In the genomic region with DNA sequence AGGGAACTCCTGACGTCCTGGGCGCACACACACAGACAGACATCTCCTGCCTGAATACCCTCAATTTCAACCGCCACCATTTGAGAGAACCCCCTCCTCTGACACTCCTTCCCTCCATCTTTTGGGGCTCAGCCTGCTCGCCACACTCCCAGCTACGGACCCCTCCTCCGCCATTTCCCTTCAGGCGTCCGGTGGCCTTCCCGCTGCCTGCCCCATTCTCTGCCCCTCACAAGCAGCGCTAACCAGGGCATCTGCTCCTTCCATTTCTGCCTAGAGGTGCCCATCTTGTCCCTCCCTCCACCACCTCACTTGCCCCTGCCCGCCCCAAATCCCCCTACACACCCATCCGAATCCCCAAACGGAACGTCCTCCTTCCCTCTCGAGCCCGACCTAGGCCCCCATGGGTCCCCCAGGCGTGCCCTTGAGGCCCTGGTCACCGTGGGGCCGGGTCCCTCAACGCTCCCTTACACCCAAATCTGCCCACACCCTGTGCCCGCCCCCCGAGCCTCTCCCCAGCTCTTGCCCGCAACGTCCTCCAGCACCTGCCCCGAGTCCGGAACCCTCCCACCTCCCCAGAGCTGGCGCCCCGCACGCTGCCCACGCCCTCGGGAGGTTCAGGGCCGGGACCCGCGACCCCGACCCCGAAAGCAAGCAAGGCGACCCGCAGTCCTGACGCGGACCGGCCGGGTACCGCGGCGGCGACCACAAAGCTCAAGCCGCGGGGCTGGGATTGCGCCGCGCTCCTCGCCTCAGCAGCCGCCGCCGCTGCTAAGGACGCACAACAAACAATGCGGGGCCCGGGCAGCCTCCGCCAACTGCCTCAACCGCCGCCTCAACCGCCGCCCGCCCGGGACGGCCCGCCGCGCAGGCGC, we compare ENCODE assay signal across 8 mouse cellular contexts. TPM values are rescaled to one million over a fixed set of nuclear protein-coding genes. Genes with fewer than 3 reads are reported as not detected.
DNase-seq lines count a peak whose midpoint lies in the region; ATAC-seq and TF ChIP-seq lines count a peak whose summit lies in the region.

No protein-coding gene starts in this region.

- peak; percentile 57 for ATAC-seq in hindbrain, embryonic 15.5 days (ENCODE audit: low FRiP score, low read depth)
- peak; percentile 33; the same call in 1 of the 2 replicates for ATAC-seq in midbrain, postnatal 0 days (ENCODE audit: low FRiP score)

- no peak for TF ChIP-seq POLR2A in liver, adult 2 months (IDR thresholded peaks at IDR 0.05; ENCODE audit: extremely low read depth, insufficient read depth, low read length)

- H3K9ac ChIP-seq in hindbrain, embryonic 15.5 days = peak overlapping the region; percentile 98
- H3K9ac ChIP-seq in liver, adult 2 months (ENCODE audit: low read depth, low read length) = peak overlapping the region; percentile 91
- peak overlapping the region; percentile 98 for H3K9ac ChIP-seq in midbrain, postnatal 0 days (replicated peaks; ENCODE audit: low read length, poor library complexity, severe bottlenecking)

- peak; percentile 17 to 38 for DNase-seq in lung, adult 18-20 months
- no peak for DNase-seq in lung, postnatal 25 days (ENCODE audit: low spot score)
- peak; percentile 71 for DNase-seq in cerebellum, adult 8-10 months
- peak; percentile 17 for DNase-seq in forelimb bud, embryonic 11.5 days (ENCODE audit: low read depth, low spot score)
- no peak for DNase-seq in liver, adult 2 months (ENCODE audit: extremely low read depth, low read depth, low spot score)
- peak; percentile 30 for DNase-seq in midbrain, postnatal 0 days (ENCODE audit: low spot score)
- peak; percentile 81 for DNase-seq in testis, postnatal 14 days (ENCODE audit: low spot score)

- H3K36me3 ChIP-seq in hindbrain, embryonic 15.5 days = no peaks in the 10 kb centered on the region
- H3K36me3 ChIP-seq in liver, adult 2 months (ENCODE audit: control insufficient read depth, insufficient read depth, low read length) = no peaks in the 10 kb centered on the region
- H3K36me3 ChIP-seq in midbrain, postnatal 0 days (ENCODE audit: insufficient read depth, low read length) = no peaks in the 10 kb centered on the region

- H3K4me3 ChIP-seq in hindbrain, embryonic 15.5 days = peak overlapping the region; percentile 99
- H3K4me3 ChIP-seq in liver, adult 2 months (ENCODE audit: insufficient read depth, low read depth, low read length) = peak overlapping the region; percentile 65
- peak overlapping the region; percentile 95 for H3K4me3 ChIP-seq in midbrain, postnatal 0 days (ENCODE audit: low read depth, low read length)

- H3K4me1 ChIP-seq in hindbrain, embryonic 15.5 days (replicated peaks) = peaks cover 29% of the 10 kb centered on the region
- peaks cover 9% of the 10 kb centered on the region; the same call in 1 of the 2 replicates for H3K4me1 ChIP-seq in liver, adult 2 months (ENCODE audit: control insufficient read depth, insufficient read depth, low read length)
- H3K4me1 ChIP-seq in midbrain, postnatal 0 days (ENCODE audit: insufficient read depth, low read length) = peaks cover 16% of the 10 kb centered on the region; the same call in 1 of the 2 replicates

- H3K79me2 ChIP-seq in liver, adult 2 months (ENCODE audit: control insufficient read depth, insufficient read depth, low read length) = peaks cover 16% of the 10 kb centered on the region; the same call in 1 of the 2 replicates

- no peak for TF ChIP-seq CTCF in liver, adult 2 months (IDR thresholded peaks at IDR 0.05; ENCODE audit: low read depth, low read length)
- TF ChIP-seq CTCF in midbrain, postnatal 0 days (IDR thresholded peaks at IDR 0.05) = no peak

- under 1% methylated on average over 55 of the region's 70 CpGs for WGBS in hindbrain, embryonic 15.5 days
- under 1% methylated on average over 70 of the region's 70 CpGs for WGBS in liver, adult 2 months
- WGBS in midbrain, postnatal 0 days = under 1% methylated on average over 44 of the region's 70 CpGs

- H3K27me3 ChIP-seq in hindbrain, embryonic 15.5 days = no peaks in the 10 kb centered on the region
- no peaks in the 10 kb centered on the region for H3K27me3 ChIP-seq in liver, adult 2 months (ENCODE audit: control insufficient read depth, insufficient read depth, low read length)
- H3K27me3 ChIP-seq in midbrain, postnatal 0 days (ENCODE audit: insufficient read depth, low read length) = no peaks in the 10 kb centered on the region

- H3K27ac ChIP-seq in hindbrain, embryonic 15.5 days (replicated peaks) = peak overlapping the region; percentile 98
- H3K27ac ChIP-seq in liver, adult 2 months (replicated peaks; ENCODE audit: insufficient read depth, low read depth, low read length) = peak overlapping the region; percentile 38
- H3K27ac ChIP-seq in midbrain, postnatal 0 days (ENCODE audit: low read depth, low read length) = peak overlapping the region; percentile 98

- H3K4me2 ChIP-seq in hindbrain, embryonic 15.5 days = peak overlapping the region; percentile 88
- H3K4me2 ChIP-seq in midbrain, postnatal 0 days (ENCODE audit: low read depth, low read length, poor library complexity, severe bottlenecking) = peak overlapping the region; percentile 73

- H3K9me3 ChIP-seq in hindbrain, embryonic 15.5 days = no peaks in the 10 kb centered on the region
- H3K9me3 ChIP-seq in midbrain, postnatal 0 days (ENCODE audit: low read length) = no peaks in the 10 kb centered on the region

RNA-seq across cellular contexts. Expression of a gene that starts 1.1 kb away (rescaled TPM):
- polyA plus RNA-seq in hindbrain, embryonic 15.5 days (2015; fragmentation: Nextera tagmentation; extraction: Ambion mirVana) = 102 and 107 TPM in 2 replicates
- 18.6 TPM in 2 replicates for total RNA-seq in liver, adult 2 months (2014; rRNA removed)
- 2.6 and 3.9 TPM in 2 replicates for polyA plus RNA-seq in liver, adult 2 months (2012; rRNA removed)
- 118 and 121 TPM in 2 replicates for total RNA-seq in midbrain, postnatal 0 days (2014; rRNA removed)
- 87.1 and 105 TPM in 2 replicates for polyA plus RNA-seq in midbrain, postnatal 0 days (2015; fragmentation: Nextera tagmentation; extraction: Ambion mirVana)

Comparison
In these comparisons a context has a peak if more than half of its experiments do, and no peak if none do; other contexts are left out.
1. DNase-seq: peak in lung, adult 18-20 months (2 of 2), cerebellum, adult 8-10 months (single experiment), forelimb bud, embryonic 11.5 days (single experiment), midbrain, postnatal 0 days (single experiment) and testis, postnatal 14 days (single experiment); none in lung, postnatal 25 days (single experiment) and liver, adult 2 months (single experiment).
2. H3K27ac ChIP-seq: peak in every context shown above with its lines; median percentile 98 in hindbrain, embryonic 15.5 days; 98 in midbrain, postnatal 0 days; 38 in liver, adult 2 months.
3. RNA of a gene that starts 1.1 kb away (polyA plus RNA-seq): 87.1 to 105 TPM in midbrain, postnatal 0 days and 102 to 107 TPM in hindbrain, embryonic 15.5 days; 2.6 to 3.9 TPM in liver, adult 2 months; every median in the first group is over 10 times any median in the second.
4. Peak in every context shown above with its lines, with median percentiles within 50 percentile points of each other: H3K4me3 ChIP-seq and H3K9ac ChIP-seq.